Mouse (Mus musculus) cortical plate, adult 2 months (tissue): Measurements from ENCODE around the gene Tyk2.

Source experiments
- CTCF ChIP-seq: fragments of 200-500 bp; IDR thresholded peaks from 2 replicates; pipeline ENCODE4 v1.5.1; 2011; ENCODE audit warnings: mild to moderate bottlenecking, control low read depth, low read length; ENCODE audit not compliant: insufficient read depth; ENCODE audit errors: extremely low read depth
- POLR2A ChIP-seq: fragments of 200-500 bp; IDR thresholded peaks from 2 replicates; pipeline ENCODE4 v1.6.1; 2011; ENCODE audit warnings: mild to moderate bottlenecking, low read length, control low read depth; ENCODE audit not compliant: insufficient read depth; ENCODE audit errors: extremely low read depth

DNA sequence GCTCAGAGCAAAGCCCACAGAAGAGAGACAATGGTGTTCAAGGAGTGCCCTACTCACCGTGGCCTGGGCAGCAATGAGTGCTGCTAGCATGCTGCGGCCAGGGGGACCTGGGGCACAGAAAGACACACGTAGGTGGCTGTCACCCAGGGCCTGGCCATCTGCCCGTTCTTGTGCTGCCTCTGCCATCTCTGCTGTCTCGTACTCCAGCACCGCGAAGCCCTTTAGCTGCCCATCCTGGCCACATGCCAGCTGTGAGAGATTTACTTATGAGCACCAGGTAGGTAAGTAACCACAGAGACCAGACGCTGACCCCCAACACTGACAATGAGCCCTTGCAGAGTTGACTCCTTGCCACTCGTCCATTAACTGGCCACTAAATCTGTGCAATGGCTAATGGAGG is 49.9 kb downstream of the Tyk2 start:
- TF ChIP-seq CTCF = no peak
- no peak for TF ChIP-seq POLR2A
